Mouse (Mus musculus) thymus, adult 2 months (tissue): ENCODE measurements around the gene Ccdc148.

ENCODE experiments used
- CTCF ChIP-seq: fragments of 200-500 bp; IDR thresholded peaks from 2 replicates; pipeline ENCODE4 v1.5.1; 2012; ENCODE audit warnings: mild to moderate bottlenecking, control low read depth, low read length, moderate library complexity, borderline replicate concordance; ENCODE audit not compliant: control insufficient read depth, poor library complexity, insufficient read depth; ENCODE audit errors: extremely low read depth
- POLR2A ChIP-seq: fragments of 200-500 bp; IDR thresholded peaks from 2 replicates; pipeline ENCODE4 v1.6.1; 2012; ENCODE audit warnings: mild to moderate bottlenecking, low read length, control low read depth, moderate library complexity; ENCODE audit not compliant: control insufficient read depth, poor library complexity, insufficient read depth; ENCODE audit errors: extremely low read depth

DNA sequence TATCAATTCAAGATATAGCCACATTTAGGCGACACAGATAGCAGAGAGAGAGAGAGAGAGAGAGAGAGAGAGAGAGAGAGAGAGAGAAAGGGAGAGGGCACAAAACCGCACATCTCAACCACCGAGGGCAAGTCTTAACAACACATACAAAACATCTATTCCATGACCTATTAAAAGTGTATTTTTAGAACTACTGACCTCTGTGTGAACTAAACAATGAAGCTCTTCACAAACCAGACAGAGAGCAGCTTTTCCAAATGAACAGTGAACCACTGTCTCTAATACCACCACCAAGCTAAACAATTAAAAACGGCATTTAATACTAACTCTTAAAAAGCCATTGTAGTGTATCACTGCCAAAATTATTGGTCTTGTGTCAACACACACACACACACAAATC, 110.8 kb downstream of the Ccdc148 start:
- TF ChIP-seq POLR2A (no peak), CTCF (no peak)
